Mouse (Mus musculus) MEL-GATA-1-ER (cell line): Measurements from ENCODE around the gene Slc11a2.
A peak's percentile ranks its signal among the peaks of the same experiment; 100 is the strongest.

Experiments
- DNase-seq: peaks from one replicate; pipeline ENCODE4 v3.0.0-alpha.2; 2012; ENCODE audit warnings: low read depth; ENCODE audit errors: extremely low read depth

The Slc11a2 gene

GRCm38 (mm10) chr15:100424396-100425122 lies at the start of gene Slc11a2:
Gene Slc11a2 (minus strand): TSS chr15:100425072.
- no peak for DNase-seq

GRCm38 (mm10) chr15:100473926-100474503 lies 49.1 kb upstream of the Slc11a2 start:
- no peak for DNase-seq

GRCm38 (mm10) chr15:100470037-100470436 lies 45.2 kb upstream of the Slc11a2 start:
- DNase-seq, result no peak

- no peak for DNase-seq
Measured at GRCm38 (mm10) chr15:100469189-100469545, 44.3 kb upstream of the Slc11a2 start.

- peak; percentile 51 for DNase-seq
Measured at GRCm38 (mm10) chr15:100468295-100469188, 43.7 kb upstream of the Slc11a2 start, which contains the start of gene Letmd1. Gene Letmd1 (plus strand): TSS chr15:100469023.

- no peak for DNase-seq
Measured at GRCm38 (mm10) chr15:100467738-100468137, 42.9 kb upstream of the Slc11a2 start.

- DNase-seq, result no peak
Measured at GRCm38 (mm10) chr15:100465432-100465831, 40.6 kb upstream of the Slc11a2 start.

- DNase-seq, result peak; percentile 66
Measured at GRCm38 (mm10) chr15:100463712-100464111, 38.8 kb upstream of the Slc11a2 start.

GRCm38 (mm10) chr15:100462086-100462485 lies 37.2 kb upstream of the Slc11a2 start:
- no peak for DNase-seq

GRCm38 (mm10) chr15:100461646-100462045 lies 36.8 kb upstream of the Slc11a2 start:
- no peak for DNase-seq

GRCm38 (mm10) chr15:100460942-100461341 lies 36.1 kb upstream of the Slc11a2 start:
- DNase-seq, result peak; percentile 84

- DNase-seq, result peak; percentile 95
Measured at GRCm38 (mm10) chr15:100458055-100458454, 33.2 kb upstream of the Slc11a2 start.

GRCm38 (mm10) chr15:100457340-100457739 lies 32.5 kb upstream of the Slc11a2 start:
- peak; percentile 89 for DNase-seq

- no peak for DNase-seq
Measured at GRCm38 (mm10) chr15:100456356-100456991, 31.6 kb upstream of the Slc11a2 start.

GRCm38 (mm10) chr15:100452486-100452885 lies 27.6 kb upstream of the Slc11a2 start:
- DNase-seq, result no peak

GRCm38 (mm10) chr15:100451245-100451644 lies 26.4 kb upstream of the Slc11a2 start:
- DNase-seq, result no peak

- DNase-seq, result no peak
Measured at GRCm38 (mm10) chr15:100449495-100449894, 24.6 kb upstream of the Slc11a2 start.

- no peak for DNase-seq
Measured at GRCm38 (mm10) chr15:100448572-100448971, 23.7 kb upstream of the Slc11a2 start.

- no peak for DNase-seq
Measured at GRCm38 (mm10) chr15:100446887-100447286, 22.0 kb upstream of the Slc11a2 start.

- peak; percentile 98 for DNase-seq
Measured at GRCm38 (mm10) chr15:100443126-100443922, 18.5 kb upstream of the Slc11a2 start.

- DNase-seq, result no peak
Measured at GRCm38 (mm10) chr15:100436518-100436917, 11.6 kb upstream of the Slc11a2 start.
